Mouse (Mus musculus) thymus, postnatal 36 days (tissue): ENCODE measurements around the gene Myo18b.
A peak's percentile ranks its signal among the peaks of the same experiment; 100 is the strongest.

Experiments used
- DNase-seq, 2 experiments: peaks; one replicate each; pipeline ENCODE4 v3.0.0; 2022; ENCODE audit warnings: mixed read lengths in 2 of 2

The Myo18b gene

GRCm38 (mm10) chr5:112663701-112664100, 232.5 kb downstream of the Myo18b start:
- DNase-seq: no peak

- DNase-seq: no peak
Observed at GRCm38 (mm10) chr5:112660924-112661431, 235.2 kb downstream of the Myo18b start.

GRCm38 (mm10) chr5:112659295-112659694, 236.9 kb downstream of the Myo18b start:
- no peak for DNase-seq

- DNase-seq: no peak
Observed at GRCm38 (mm10) chr5:112656811-112657210, 239.4 kb downstream of the Myo18b start.

GRCm38 (mm10) chr5:112655986-112656541, 240.1 kb downstream of the Myo18b start:
- DNase-seq: no peak

GRCm38 (mm10) chr5:112655529-112655928, 240.6 kb downstream of the Myo18b start:
- DNase-seq: no peak

GRCm38 (mm10) chr5:112652036-112652435, 244.1 kb downstream of the Myo18b start:
- no peak for DNase-seq

GRCm38 (mm10) chr5:112649164-112649702, 246.9 kb downstream of the Myo18b start:
- no peak for DNase-seq

GRCm38 (mm10) chr5:112646871-112647270, 249.3 kb downstream of the Myo18b start:
- DNase-seq: no peak

GRCm38 (mm10) chr5:112645535-112645934, 250.6 kb downstream of the Myo18b start:
- DNase-seq: no peak

- no peak for DNase-seq
Observed at GRCm38 (mm10) chr5:112643533-112644272, 252.5 kb downstream of the Myo18b start.

- DNase-seq: no peak
Observed at GRCm38 (mm10) chr5:112642731-112643130, 253.4 kb downstream of the Myo18b start.

- no peak for DNase-seq
Observed at GRCm38 (mm10) chr5:112641770-112642169, 254.4 kb downstream of the Myo18b start.

GRCm38 (mm10) chr5:112641131-112641530, 255.0 kb downstream of the Myo18b start:
- DNase-seq: no peak

- peak in 1 of 2 experiments; percentile 5 for DNase-seq
Observed at GRCm38 (mm10) chr5:112640651-112641050, 255.5 kb downstream of the Myo18b start.
